Mouse (Mus musculus) gastrocnemius, postnatal 4 days (tissue): Measurements from ENCODE around the gene Nod1. TPM values are rescaled to one million over a fixed set of nuclear protein-coding genes. Genes with fewer than 3 reads are reported as not detected.

Source experiments
- DNase-seq, 2 experiments: peaks; one replicate each; pipeline ENCODE4 v3.0.0; 2021 to 2022; ENCODE audit warnings: low spot score in 2 of 2, mixed read lengths in 2 of 2
- total RNA-seq, 2 experiments: library from RNA; stranded (reverse); gene quantifications; 2 replicates each; pipeline ENCODE4 v1.2.3; 2021

Gene Nod1
- total RNA-seq, 2 experiments from 2014 or later = 9.2 to 9.3 TPM

DNA sequence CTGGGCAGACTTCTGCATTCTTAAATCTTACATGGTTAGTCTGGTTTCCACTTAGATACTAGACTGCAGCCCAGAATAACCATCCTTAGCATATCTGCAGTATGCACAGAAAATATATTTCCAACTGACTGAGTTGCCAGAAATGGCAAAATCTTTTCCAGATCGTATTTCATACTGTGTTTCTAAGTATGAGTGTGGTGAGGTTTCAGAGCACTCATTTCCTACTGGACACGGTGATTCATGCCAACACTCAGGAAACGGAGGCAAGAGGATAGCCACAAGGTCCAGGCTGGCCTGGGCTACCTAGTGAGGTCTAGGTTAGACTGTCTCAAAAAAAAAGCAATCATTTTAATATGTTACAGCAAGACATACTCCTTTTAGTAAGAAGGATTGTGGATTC, 81.0 kb downstream of the Nod1 start:
- no peak for DNase-seq

DNA sequence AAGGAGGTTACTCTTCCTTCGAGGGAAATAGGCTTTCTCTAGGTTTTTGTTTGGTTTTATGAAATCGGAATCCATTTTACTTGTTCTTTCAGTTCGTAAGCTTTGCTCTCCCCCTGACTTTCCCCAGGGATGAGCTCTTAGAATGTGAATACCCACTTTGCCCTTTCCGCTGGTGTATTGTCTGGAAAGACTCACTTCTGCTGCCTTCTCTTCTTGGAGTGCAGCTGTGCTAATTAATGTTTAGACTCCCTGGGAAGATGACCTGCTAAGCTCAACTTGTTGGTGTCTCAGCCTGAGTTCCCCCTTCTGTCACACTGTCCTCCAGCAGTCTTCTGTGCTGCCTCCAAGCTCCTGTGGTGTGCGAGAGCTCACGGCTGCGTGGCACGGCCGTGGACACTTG, 82.2 kb downstream of the Nod1 start:
- no peak for DNase-seq

DNA sequence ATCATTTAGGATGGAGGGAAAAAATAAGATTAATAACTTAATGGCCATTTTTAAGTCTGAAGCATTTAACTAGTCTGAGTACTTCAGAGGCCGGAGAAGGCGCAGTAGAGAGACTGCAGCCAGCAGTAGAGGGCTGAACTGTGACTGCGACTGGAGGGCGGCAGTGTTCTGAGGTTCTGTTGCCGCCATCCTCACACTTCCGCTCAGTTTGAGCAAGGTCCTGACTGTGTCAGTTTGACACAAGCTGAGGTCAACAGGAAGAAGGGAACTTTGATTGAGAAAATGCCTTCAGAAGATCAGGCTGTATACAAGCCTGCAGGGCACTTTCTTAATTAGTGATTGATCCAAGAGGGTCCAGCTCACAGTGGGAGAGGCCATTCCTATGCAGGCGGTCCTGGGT, 86.2 kb downstream of the Nod1 start:
- no peak for DNase-seq

DNA sequence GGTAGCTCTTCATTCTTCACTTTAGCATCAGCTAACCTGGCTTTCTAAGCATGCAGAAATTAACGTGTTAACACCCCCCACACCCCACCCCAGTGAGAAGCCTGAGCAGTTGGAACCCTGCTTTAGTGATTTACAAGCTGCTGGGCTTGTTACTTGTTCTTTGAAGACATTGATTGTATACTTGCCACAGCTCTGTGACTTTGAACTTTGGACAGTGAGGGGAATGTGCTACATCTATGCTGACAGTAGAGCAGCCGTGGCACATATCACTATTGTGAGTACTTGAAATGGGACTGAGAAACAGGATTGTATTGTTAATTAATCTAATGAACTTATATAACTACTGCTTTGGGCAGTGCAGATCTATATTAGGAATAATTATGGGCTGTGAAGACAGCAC, 89.0 kb downstream of the Nod1 start:
- DNase-seq = no peak

DNA sequence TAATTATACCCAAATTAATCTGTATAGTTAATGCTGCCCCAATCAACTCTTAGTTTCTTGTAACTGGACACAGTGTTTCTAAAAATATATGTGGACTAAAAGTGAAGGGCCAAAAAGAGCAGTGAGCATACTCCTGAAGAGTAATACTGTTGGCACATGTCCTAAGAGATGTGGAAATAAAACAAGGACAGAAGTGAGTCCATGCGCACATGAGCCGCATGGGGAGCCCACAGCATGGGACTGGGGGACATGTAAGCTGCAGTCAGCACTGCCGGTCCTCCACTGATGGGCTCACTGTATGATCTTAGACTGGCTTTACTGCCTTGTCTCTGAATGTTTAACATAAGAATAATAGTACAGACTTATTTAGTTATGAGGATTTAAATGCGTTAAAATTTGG, 92.3 kb downstream of the Nod1 start:
- DNase-seq = no peak

DNA sequence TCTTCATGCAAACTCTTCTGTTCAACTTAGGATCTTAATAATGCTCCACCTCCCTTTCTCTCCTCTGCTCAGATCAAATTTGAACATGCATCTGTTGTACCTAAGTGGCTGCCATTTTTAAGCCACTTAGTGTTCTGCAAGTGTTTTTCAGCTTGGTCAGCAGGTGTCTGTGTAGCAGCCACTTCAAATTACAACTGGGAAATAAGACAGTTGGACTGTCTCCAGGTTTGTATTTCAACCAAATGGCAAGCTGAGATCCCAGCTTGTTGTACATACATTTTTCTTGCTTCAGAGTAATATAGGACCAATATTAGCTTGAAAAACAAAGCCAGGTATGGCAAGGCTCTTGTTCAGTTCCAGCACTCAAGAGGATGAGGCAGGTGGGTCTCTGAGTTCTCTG, 93.9 kb downstream of the Nod1 start:
- no peak for DNase-seq

DNA sequence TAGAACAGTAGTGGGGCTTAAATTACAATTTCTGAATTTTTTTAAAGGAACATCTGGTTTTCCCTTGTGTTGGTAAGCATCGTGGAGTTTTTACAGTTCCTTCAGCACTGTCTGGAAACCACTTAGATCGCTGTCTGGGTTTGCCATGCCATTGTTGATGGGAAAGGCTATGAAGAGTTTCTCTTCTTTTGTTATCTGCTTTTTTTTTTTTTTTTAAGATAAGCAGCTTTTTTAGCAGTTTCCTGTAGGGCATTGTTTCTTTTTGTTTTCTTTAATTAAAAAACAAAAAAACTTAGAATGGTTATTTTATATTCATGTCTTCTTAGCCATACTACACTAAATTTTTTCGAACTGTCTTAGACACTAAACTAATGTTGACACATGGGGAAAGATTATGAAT, 94.8 kb downstream of the Nod1 start:
- no peak for DNase-seq

DNA sequence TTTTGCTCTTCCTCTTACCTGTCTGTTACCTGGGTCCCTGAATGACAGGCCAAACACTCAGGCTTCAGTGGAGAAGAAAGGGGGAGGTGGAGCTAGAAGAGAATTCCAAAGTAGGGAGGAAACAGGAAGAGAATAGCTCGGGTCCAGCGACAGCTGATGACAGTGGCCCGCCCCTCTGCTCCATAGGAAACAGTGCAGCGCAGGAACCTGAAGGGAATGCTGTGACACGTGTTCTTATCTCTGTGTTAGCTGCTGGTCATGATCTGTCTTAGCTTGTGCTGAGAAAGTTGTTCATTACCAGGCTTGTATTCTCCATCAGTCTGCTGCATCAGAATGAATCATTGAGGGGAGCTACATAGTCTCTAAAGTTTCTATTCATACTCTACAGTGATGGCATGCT, 95.6 kb downstream of the Nod1 start:
- no peak for DNase-seq

Other genes starting within 250 kb of the Nod1 start
- gene Znrf2, start 155.7 kb downstream of the Nod1 start, total RNA-seq = 10 to 100 TPM; 10.9 to 11.0 TPM
- 1 to 10 TPM; 5.5 to 5.8 TPM for gene Ggct, start 20.3 kb upstream of the Nod1 start, total RNA-seq
- gene Gars, start 65.4 kb upstream of the Nod1 start, total RNA-seq = 10 to 100 TPM; 87.6 to 90.8 TPM
- 1 to 10 TPM; 3.5 to 4.1 TPM for gene Crhr2, start 160.4 kb upstream of the Nod1 start, total RNA-seq
- not detected for gene Inmt, start 202.4 kb upstream of the Nod1 start, total RNA-seq
- gene Mindy4, start 230.8 kb upstream of the Nod1 start, total RNA-seq = 1 to 10 TPM; 4.1 to 4.4 TPM